Mouse (Mus musculus): ENCODE measurements around the gene Hmga2. TPM values are rescaled to one million over a fixed set of nuclear protein-coding genes. Genes with fewer than 3 reads are reported as not detected.

Gene Hmga2
- total and polyA plus RNA-seq, 3 experiments: 0.15 TPM; not detected in 2

DNA sequence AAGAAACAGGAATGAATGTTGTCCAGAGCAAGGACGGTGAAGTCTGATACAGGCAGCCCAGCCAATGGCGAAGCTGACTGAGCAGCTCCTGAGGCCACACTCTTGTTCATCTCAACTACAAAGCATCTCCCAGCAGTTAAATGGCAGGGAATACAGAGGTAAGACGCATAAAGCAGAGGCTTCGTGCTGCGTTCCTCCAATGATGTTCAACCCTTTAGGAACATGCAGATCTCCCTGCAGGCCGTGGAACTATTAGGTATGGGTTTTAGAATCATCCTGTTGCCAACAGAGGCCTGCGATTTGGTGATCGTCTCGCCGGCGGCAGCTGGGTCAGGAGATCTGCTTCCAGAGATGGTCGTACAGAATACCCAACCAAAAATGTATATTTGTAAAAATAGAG is 59.6 kb downstream of the Hmga2 start:
- H3K9me3 ChIP-seq (replicated peaks; ENCODE audit: insufficient read depth, low read length): no peaks in the 10 kb centered on the region
- H3K27ac ChIP-seq (ENCODE audit: control insufficient read depth, low read depth, low read length): no peak overlapping the region
- no peak for DNase-seq (ENCODE audit: low read depth, low spot score)
- no peak overlapping the region for H3K9ac ChIP-seq (ENCODE audit: control insufficient read depth, low read depth, low read length, poor library complexity, severe bottlenecking)
- H3K79me2 ChIP-seq (ENCODE audit: control insufficient read depth, insufficient read depth, low read length, poor library complexity): no peaks in the 10 kb centered on the region
- H3K36me3 ChIP-seq (ENCODE audit: control insufficient read depth in 1 of 2, insufficient read depth in 2 of 2, low read length in 2 of 2): no peaks in the 10 kb centered on the region
- no peaks in the 10 kb centered on the region for H3K27me3 ChIP-seq (ENCODE audit: control insufficient read depth in 1 of 2, insufficient read depth in 2 of 2, low read length in 2 of 2)
- TF ChIP-seq MYB (IDR thresholded peaks at IDR 0.05; ENCODE audit: low read depth, low read length) (no peak), USF2 (IDR thresholded peaks at IDR 0.05; ENCODE audit: borderline replicate concordance in 1 of 2, insufficient read depth in 1 of 2, low read depth in 1 of 2, low read length in 2 of 2) (no peak), ETS1 (IDR thresholded peaks at IDR 0.05; ENCODE audit: low read depth, low read length) (no peak), MAX (IDR thresholded peaks at IDR 0.05; ENCODE audit: low read length) (no peak), CHD2 (IDR thresholded peaks at IDR 0.05; ENCODE audit: low read length) (no peak), MYC (IDR thresholded peaks at IDR 0.05; ENCODE audit: low read depth, low read length) (no peak), ZNF384 (IDR thresholded peaks at IDR 0.05; ENCODE audit: low read depth, low read length) (no peak), SIN3A (IDR thresholded peaks at IDR 0.05; ENCODE audit: low read length) (no peak), POLR2AphosphoS2 (IDR thresholded peaks at IDR 0.05; ENCODE audit: low read length) (no peak), E2F4 (IDR thresholded peaks at IDR 0.05; ENCODE audit: borderline replicate concordance, low read depth, low read length) (no peak), USF1 (IDR thresholded peaks at IDR 0.05; ENCODE audit: low read depth, low read length) (no peak)
- H3K4me1 ChIP-seq (ENCODE audit: control insufficient read depth in 1 of 2, insufficient read depth in 2 of 2, low read length in 2 of 2): no peaks in the 10 kb centered on the region
- H3K4me3 ChIP-seq (ENCODE audit: control insufficient read depth in 1 of 2, insufficient read depth in 1 of 2, low read depth in 2 of 2, low read length in 2 of 2): no peak overlapping the region

DNA sequence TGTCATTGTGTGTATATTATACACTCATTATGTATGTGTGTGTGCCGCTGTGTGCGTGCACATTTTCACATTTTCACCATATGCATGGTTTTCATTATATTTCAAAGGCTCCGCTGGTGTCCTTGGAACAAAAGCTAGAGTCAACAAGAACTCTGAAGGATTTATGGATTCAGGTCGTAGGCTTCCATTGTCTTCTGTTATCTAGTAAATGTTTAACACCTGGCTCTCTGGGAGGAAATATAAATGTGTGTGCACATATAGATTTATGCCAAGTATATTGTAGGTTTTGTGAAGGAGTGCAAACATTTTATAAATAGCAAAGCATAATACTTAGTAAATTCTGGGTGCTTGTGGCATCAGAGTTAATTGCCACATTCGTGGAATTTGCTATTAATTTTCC is 64.1 kb downstream of the Hmga2 start:
- no peak for DNase-seq (ENCODE audit: low read depth, low spot score)
- TF ChIP-seq HCFC1 (IDR thresholded peaks at IDR 0.05; ENCODE audit: low read depth, low read length) (no peak), POLR2AphosphoS5 (IDR thresholded peaks at IDR 0.05; ENCODE audit: borderline replicate concordance, low read depth, low read length) (no peak), POLR2AphosphoS2 (IDR thresholded peaks at IDR 0.05; ENCODE audit: low read length) (no peak), POLR2A (IDR thresholded peaks at IDR 0.05; ENCODE audit: control insufficient read depth in 1 of 2, insufficient read depth in 1 of 2, low read depth in 1 of 2, low read length in 2 of 2, poor library complexity in 1 of 2) (no peak), CHD2 (IDR thresholded peaks at IDR 0.05; ENCODE audit: low read length) (no peak), CTCF (IDR thresholded peaks at IDR 0.05 in 2 of 3, conservative IDR thresholded peaks at IDR 0.05 in 1 of 3; ENCODE audit: control insufficient read depth in 1 of 3, insufficient read depth in 1 of 3, low read depth in 2 of 3, low read length in 3 of 3, poor library complexity in 1 of 3, severe bottlenecking in 1 of 3) (no peak), TCF12 (IDR thresholded peaks at IDR 0.05; ENCODE audit: low read depth, low read length) (no peak), SIN3A (IDR thresholded peaks at IDR 0.05; ENCODE audit: low read length) (no peak), MAFK (IDR thresholded peaks at IDR 0.05; ENCODE audit: borderline replicate concordance, low read depth, low read length) (no peak), CHD1 (IDR thresholded peaks at IDR 0.05; ENCODE audit: low read depth, low read length) (no peak), MAZ (IDR thresholded peaks at IDR 0.05; ENCODE audit: low read depth, low read length) (no peak)
- Histone ChIP-seq H3K79me2 (ENCODE audit: control insufficient read depth, insufficient read depth, low read length, poor library complexity) (no peaks in the 10 kb centered on the region), H3K4me1 (ENCODE audit: control insufficient read depth in 1 of 2, insufficient read depth in 2 of 2, low read length in 2 of 2) (no peaks in the 10 kb centered on the region), H3K36me3 (ENCODE audit: control insufficient read depth in 1 of 2, insufficient read depth in 2 of 2, low read length in 2 of 2) (no peaks in the 10 kb centered on the region), H3K9me3 (replicated peaks; ENCODE audit: insufficient read depth, low read length) (no peaks in the 10 kb centered on the region), H3K9ac (ENCODE audit: control insufficient read depth, low read depth, low read length, poor library complexity, severe bottlenecking) (no peak overlapping the region), H3K4me3 (ENCODE audit: control insufficient read depth in 1 of 2, insufficient read depth in 1 of 2, low read depth in 2 of 2, low read length in 2 of 2) (no peak overlapping the region), H3K27ac (ENCODE audit: control insufficient read depth, low read depth, low read length) (no peak overlapping the region), H3K27me3 (ENCODE audit: control insufficient read depth in 1 of 2, insufficient read depth in 2 of 2, low read length in 2 of 2) (no peaks in the 10 kb centered on the region)
